Mouse (Mus musculus) midbrain, embryonic 11.5 days (tissue): ENCODE data around the gene Mtus2. TPM values are rescaled to one million over a fixed set of nuclear protein-coding genes. Genes with fewer than 3 reads are reported as not detected.
A peak's percentile ranks its signal among the peaks of the same experiment; 100 is the strongest.
"Not testable (repeated sequence)": the region's sequence is repeated elsewhere in the genome, so short reads cannot be mapped to it uniquely, and the experiment has no call there.

Experiments
- ATAC-seq: fragments of 200-750 bp; cut with Nextera tagmentation; 2 replicates; pipeline ENCODE4 v1.8.0; 2017; ENCODE audit warnings: moderate TSS enrichment, moderate library complexity; ENCODE audit not compliant: low FRiP score
- DNase-seq: peaks from one replicate; pipeline ENCODE4 v3.0.0; 2015; ENCODE audit warnings: low spot score; ENCODE audit errors: missing footprints
- H3K27ac ChIP-seq: fragments of 300-500 bp; sonication (generic); 2 replicates; pipeline ENCODE4 v1.5.1; 2014; ENCODE audit warnings: low read depth, low read length
- H3K27me3 ChIP-seq: fragments of 300-500 bp; sonication (generic); 2 replicates; pipeline ENCODE4 v1.6.1; 2014; ENCODE audit warnings: mild to moderate bottlenecking, low read length, moderate library complexity, mixed read lengths; ENCODE audit not compliant: control insufficient read depth, insufficient read depth
- H3K36me3 ChIP-seq: fragments of 300-500 bp; sonication (generic); 2 replicates; pipeline ENCODE4 v1.6.1; 2014; ENCODE audit warnings: mild to moderate bottlenecking, low read length, moderate library complexity, mixed read lengths; ENCODE audit not compliant: control insufficient read depth, insufficient read depth
- H3K4me1 ChIP-seq: fragments of 300-500 bp; sonication (generic); 2 replicates; pipeline ENCODE4 v1.6.1; 2014; ENCODE audit warnings: low read length; ENCODE audit not compliant: control insufficient read depth, insufficient read depth
- H3K4me2 ChIP-seq: fragments of 300-500 bp; sonication (generic); 2 replicates; pipeline ENCODE4 v1.6.1; 2014; ENCODE audit warnings: mild to moderate bottlenecking, moderate library complexity
- H3K4me3 ChIP-seq: fragments of 300-500 bp; sonication (generic); 2 replicates; pipeline ENCODE4 v1.5.1; 2014; ENCODE audit warnings: low read depth, low read length
- H3K9ac ChIP-seq: fragments of 300-500 bp; sonication (generic); 2 replicates; pipeline ENCODE4 v1.6.1; 2014; ENCODE audit warnings: low read length
- H3K9me3 ChIP-seq: fragments of 300-500 bp; sonication (generic); 2 replicates; pipeline ENCODE4 v1.6.1; 2016; ENCODE audit warnings: low read length; ENCODE audit not compliant: control insufficient read depth
- WGBS: fragments of 180-500 bp; shearing (Covaris S2); extraction: QIAGEN DNeasy Blood & Tissue Kit; methylation state at CpG from one replicate; pipeline ENCODE4 v1.1.7; 2014; 5-methylcytosine and 5-hydroxymethylcytosine counted together
- polyA plus RNA-seq: library from polyadenylated mRNA; unstranded; fragments of >200 nt; fragmentation: Nextera tagmentation; extraction: Ambion mirVana; gene quantifications from 2 replicates; pipeline ENCODE4 v1.2.1, GENCODE M21; 2014

The Mtus2 gene
- polyA plus RNA-seq, 1 experiment from 2014 or later = 13.8 TPM

GRCm38 (mm10) chr5:148175742-148176426 lies 218.8 kb downstream of the Mtus2 start:
- ATAC-seq (peak; percentile 78), DNase-seq (no peak)
- Histone ChIP-seq H3K36me3 (no peaks in the 10 kb centered on the region), H3K27me3 (no peaks in the 10 kb centered on the region), H3K27ac (no peak overlapping the region), H3K4me3 (no peak overlapping the region), H3K9ac (no peak overlapping the region), H3K4me1 (peaks cover 10% of the 10 kb centered on the region), H3K4me2 (no peak overlapping the region), H3K9me3 (peaks cover 3% of the 10 kb centered on the region; the same call in 1 of the 2 replicates)
- 34% methylated on average over 4 of the region's 4 CpGs for WGBS

DNA sequence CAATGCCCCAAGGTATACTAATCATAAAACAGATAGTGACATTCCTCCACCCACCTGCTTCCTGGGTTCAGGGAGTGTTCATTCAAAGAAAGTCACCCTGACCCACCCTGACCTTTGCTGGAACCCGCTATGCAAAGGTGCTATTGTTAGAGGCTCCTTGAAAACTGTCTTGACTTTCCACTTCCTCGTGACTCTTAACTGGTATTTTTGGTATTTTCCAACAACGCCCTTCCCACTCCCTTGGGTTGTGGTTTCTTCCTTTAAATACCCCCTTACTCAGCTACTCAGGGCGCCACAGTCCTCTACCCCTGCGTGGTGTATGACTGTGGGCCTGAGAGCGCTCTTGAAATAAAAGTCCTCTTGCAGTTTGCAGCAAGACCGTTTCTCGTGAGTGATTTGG lies 219.4 kb downstream of the Mtus2 start:
- not testable (repeated sequence) for H3K9ac ChIP-seq, DNase-seq, H3K36me3 ChIP-seq, H3K9me3 ChIP-seq, H3K27ac ChIP-seq, ATAC-seq, H3K4me3 ChIP-seq, H3K4me2 ChIP-seq, H3K27me3 ChIP-seq
- H3K4me1 ChIP-seq = peaks cover 12% of the 10 kb centered on the region
- WGBS = 84% methylated on average over 8 of the region's 8 CpGs

GRCm38 (mm10) chr5:148179231-148179630 lies 222.1 kb downstream of the Mtus2 start:
- DNase-seq (no peak), ATAC-seq (no peak)
- 82% methylated on average over 7 of the region's 7 CpGs for WGBS
- Histone ChIP-seq H3K27me3 (no peaks in the 10 kb centered on the region), H3K27ac (no peak overlapping the region), H3K9me3 (peaks cover 3% of the 10 kb centered on the region; the same call in 1 of the 2 replicates), H3K4me3 (no peak overlapping the region), H3K4me2 (no peak overlapping the region), H3K36me3 (no peaks in the 10 kb centered on the region), H3K9ac (no peak overlapping the region), H3K4me1 (peaks cover 12% of the 10 kb centered on the region)

- Histone ChIP-seq H3K4me2 (no peak overlapping the region), H3K27me3 (no peaks in the 10 kb centered on the region), H3K27ac (peak overlapping the region; percentile 30; the same call in 1 of the 2 replicates), H3K9ac (no peak overlapping the region), H3K4me3 (no peak overlapping the region), H3K36me3 (no peaks in the 10 kb centered on the region), H3K4me1 (peaks cover 5% of the 10 kb centered on the region; the same call in 1 of the 2 replicates), H3K9me3 (peaks cover 6% of the 10 kb centered on the region; the same call in 1 of the 2 replicates)
- ATAC-seq = peak; percentile 86
- DNase-seq = peak; percentile 91
- 31% methylated on average over 13 of the region's 13 CpGs for WGBS
These were observed 223.6 kb downstream of the Mtus2 start for GRCm38 (mm10) chr5:148180590-148181307.

- no peak overlapping the region for H3K4me2 ChIP-seq
- H3K9me3 ChIP-seq = peaks cover 9% of the 10 kb centered on the region; the same call in 1 of the 2 replicates
- H3K27me3 ChIP-seq = no peaks in the 10 kb centered on the region
- WGBS = 49% methylated on average over 4 of the region's 4 CpGs
- 0 out of 2 replicates have a peak, but pooled peaks cover 2% of the 10 kb centered on the region for H3K4me1 ChIP-seq
- ATAC-seq (no peak; the same call in 1 of the 2 replicates), DNase-seq (no peak)
- peak overlapping the region; percentile 30; the same call in 1 of the 2 replicates for H3K27ac ChIP-seq
- H3K36me3 ChIP-seq = no peaks in the 10 kb centered on the region
- H3K9ac ChIP-seq = no peak overlapping the region
- no peak overlapping the region for H3K4me3 ChIP-seq
These were observed 224.1 kb downstream of the Mtus2 start for GRCm38 (mm10) chr5:148181308-148181630.

- no peak overlapping the region for H3K27ac ChIP-seq
- peaks cover 8% of the 10 kb centered on the region; the same call in 1 of the 2 replicates for H3K9me3 ChIP-seq
- 83% methylated on average over 6 of the region's 6 CpGs for WGBS
- no peak overlapping the region for H3K9ac ChIP-seq
- no peak overlapping the region for H3K4me3 ChIP-seq
- DNase-seq (no peak), ATAC-seq (no peak)
- H3K4me2 ChIP-seq = no peak overlapping the region
- H3K27me3 ChIP-seq = no peaks in the 10 kb centered on the region
- no peaks in the 10 kb centered on the region for H3K36me3 ChIP-seq
- 0 out of 2 replicates have a peak, but pooled peaks cover 2% of the 10 kb centered on the region for H3K4me1 ChIP-seq
These were observed 224.8 kb downstream of the Mtus2 start for GRCm38 (mm10) chr5:148181901-148182300.

DNA sequence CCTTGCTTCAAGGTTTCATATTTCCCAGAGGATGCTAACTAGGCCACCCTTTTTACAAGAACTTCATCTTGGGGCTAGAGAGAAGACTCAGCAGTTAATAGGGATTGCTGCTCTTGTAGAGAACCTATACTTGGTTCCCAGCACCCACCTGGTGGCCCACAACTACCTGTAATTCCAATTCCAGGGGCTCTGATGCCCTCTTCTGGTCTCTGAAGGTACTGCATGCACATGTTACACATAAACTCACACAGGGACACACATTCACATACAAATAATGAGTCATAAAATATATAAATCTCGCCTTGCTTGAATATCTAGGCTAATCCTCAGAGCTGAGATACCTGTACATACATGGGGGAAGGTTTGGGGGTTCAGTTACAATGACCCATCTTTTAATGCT lies 228.8 kb downstream of the Mtus2 start:
- no peak overlapping the region for H3K9ac ChIP-seq
- H3K27ac ChIP-seq = no peak overlapping the region
- H3K4me3 ChIP-seq = no peak overlapping the region
- peaks cover 6% of the 10 kb centered on the region; the same call in 1 of the 2 replicates for H3K9me3 ChIP-seq
- H3K4me1 ChIP-seq = 0 out of 2 replicates have a peak, but pooled peaks cover 2% of the 10 kb centered on the region
- H3K27me3 ChIP-seq = no peaks in the 10 kb centered on the region
- H3K36me3 ChIP-seq = no peaks in the 10 kb centered on the region
- WGBS = 64% methylated on average over 1 of the region's 1 CpGs
- ATAC-seq (no peak), DNase-seq (no peak)
- no peak overlapping the region for H3K4me2 ChIP-seq

GRCm38 (mm10) chr5:148191416-148191815 lies 234.3 kb downstream of the Mtus2 start:
- Histone ChIP-seq H3K27ac (no peak overlapping the region), H3K4me1 (no peaks in the 10 kb centered on the region), H3K9me3 (no peaks in the 10 kb centered on the region), H3K9ac (no peak overlapping the region), H3K4me2 (no peak overlapping the region), H3K27me3 (no peaks in the 10 kb centered on the region), H3K36me3 (no peaks in the 10 kb centered on the region), H3K4me3 (no peak overlapping the region)
- no peak for ATAC-seq
- DNase-seq = no peak
- WGBS = 34% methylated on average over 4 of the region's 4 CpGs

DNA sequence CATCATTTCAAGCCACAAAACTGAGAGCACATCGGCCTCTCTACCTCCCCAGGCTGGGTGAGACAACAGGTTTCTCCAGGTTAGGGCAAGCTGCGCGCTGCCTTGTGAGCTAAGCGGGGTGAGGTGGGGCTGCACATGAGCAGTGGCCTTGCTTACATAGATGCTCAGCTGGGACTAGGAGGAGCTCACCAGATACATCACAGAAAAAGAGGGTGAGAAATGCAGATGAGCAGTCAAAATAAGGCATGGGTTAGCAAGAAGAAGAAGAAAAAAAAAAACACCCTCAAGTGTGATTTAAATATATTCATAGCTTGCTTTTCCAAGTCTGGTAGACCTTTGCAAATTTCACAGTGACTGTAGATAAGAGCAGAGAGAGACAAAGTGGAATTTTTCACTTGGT lies 254.7 kb downstream of the Mtus2 start:
- H3K4me2 ChIP-seq = no peak overlapping the region
- no peak overlapping the region for H3K4me3 ChIP-seq
- DNase-seq (no peak), ATAC-seq (no peak)
- no peaks in the 10 kb centered on the region for H3K9me3 ChIP-seq
- H3K4me1 ChIP-seq = no peaks in the 10 kb centered on the region
- no peak overlapping the region for H3K9ac ChIP-seq
- H3K27me3 ChIP-seq = no peaks in the 10 kb centered on the region
- no peaks in the 10 kb centered on the region for H3K36me3 ChIP-seq
- 96% methylated on average over 4 of the region's 4 CpGs for WGBS
- H3K27ac ChIP-seq = no peak overlapping the region
